In genomic region chr10:16537660-16538059, GRCm38 (mm10) we compare ENCODE assay signal across 21 mouse cellular contexts.
DNase-seq lines count a peak whose midpoint lies in the region; ATAC-seq and TF ChIP-seq lines count a peak whose summit lies in the region.
"Had no signal": no experiment of that assay in that cellular context is flagged by ENCODE, and none has a peak within 500 bp of the region (broad histone marks: within the 10 kb centered on the region; RNA-seq: fewer than 3 reads in every experiment).

No protein-coding gene starts in this region.

- no peaks in the 10 kb centered on the region for H3K27me3 ChIP-seq in hindbrain, embryonic 16.5 days (replicated peaks; ENCODE audit: control insufficient read depth, insufficient read depth, low read length)
- no peaks in the 10 kb centered on the region for H3K27me3 ChIP-seq in hindbrain, embryonic 13.5 days
- H3K27me3 ChIP-seq in intestine, embryonic 16.5 days (replicated peaks; ENCODE audit: control insufficient read depth, insufficient read depth, low read length), result no peaks in the 10 kb centered on the region
- no peaks in the 10 kb centered on the region for H3K27me3 ChIP-seq in midbrain, postnatal 0 days (ENCODE audit: insufficient read depth, low read length)
- H3K27me3 ChIP-seq in forebrain, embryonic 15.5 days, result no peaks in the 10 kb centered on the region
- H3K27me3 ChIP-seq: heart, embryonic 12.5 days; limb, embryonic 13.5 days; liver, embryonic 13.5 days; neural tube, embryonic 12.5 days had no signal

- TF ChIP-seq CTCF in brain, embryonic 14.5 days (IDR thresholded peaks at IDR 0.05; ENCODE audit: borderline replicate concordance, extremely low read depth, insufficient read depth, insufficient read length), result no peak
- no peak for TF ChIP-seq CTCF in midbrain, postnatal 0 days (IDR thresholded peaks at IDR 0.05)

- WGBS in hindbrain, embryonic 16.5 days, result 50% methylated on average over 3 of the region's 3 CpGs
- WGBS in hindbrain, embryonic 13.5 days, result 44% methylated on average over 3 of the region's 3 CpGs
- 31% methylated on average over 3 of the region's 3 CpGs for WGBS in intestine, embryonic 16.5 days
- WGBS in midbrain, postnatal 0 days, result 30% methylated on average over 3 of the region's 3 CpGs
- 65% methylated on average over 3 of the region's 3 CpGs for WGBS in forebrain, embryonic 15.5 days

- no peaks in the 10 kb centered on the region for H3K4me1 ChIP-seq in hindbrain, embryonic 16.5 days (ENCODE audit: control insufficient read depth, insufficient read depth, low read depth, low read length)
- no peaks in the 10 kb centered on the region for H3K4me1 ChIP-seq in hindbrain, embryonic 13.5 days (replicated peaks)
- H3K4me1 ChIP-seq in intestine, embryonic 16.5 days (ENCODE audit: control insufficient read depth, insufficient read depth, low read length), result no peaks in the 10 kb centered on the region
- H3K4me1 ChIP-seq in midbrain, postnatal 0 days (ENCODE audit: insufficient read depth, low read length), result no peaks in the 10 kb centered on the region
- H3K4me1 ChIP-seq in forebrain, embryonic 15.5 days, result no peaks in the 10 kb centered on the region
- H3K4me1 ChIP-seq: heart, embryonic 12.5 days; limb, embryonic 13.5 days; liver, embryonic 13.5 days; neural tube, embryonic 12.5 days had no signal

- H3K4me3 ChIP-seq in hindbrain, embryonic 16.5 days (ENCODE audit: low read length), result no peak overlapping the region
- H3K4me3 ChIP-seq in hindbrain, embryonic 13.5 days, result no peak overlapping the region
- no peak overlapping the region for H3K4me3 ChIP-seq in intestine, embryonic 16.5 days (ENCODE audit: low read length)
- no peak overlapping the region for H3K4me3 ChIP-seq in midbrain, postnatal 0 days (ENCODE audit: low read depth, low read length)
- no peak overlapping the region for H3K4me3 ChIP-seq in forebrain, embryonic 15.5 days
- H3K4me3 ChIP-seq: erythroblast, embryonic 14.5 days; heart, embryonic 12.5 days; limb, embryonic 13.5 days; liver, embryonic 13.5 days; neural tube, embryonic 12.5 days had no signal

- H3K36me3 ChIP-seq in hindbrain, embryonic 16.5 days (ENCODE audit: control insufficient read depth, insufficient read depth, low read length), result no peaks in the 10 kb centered on the region
- no peaks in the 10 kb centered on the region for H3K36me3 ChIP-seq in hindbrain, embryonic 13.5 days
- H3K36me3 ChIP-seq in intestine, embryonic 16.5 days (ENCODE audit: control insufficient read depth, insufficient read depth, low read length), result no peaks in the 10 kb centered on the region
- no peaks in the 10 kb centered on the region for H3K36me3 ChIP-seq in midbrain, postnatal 0 days (ENCODE audit: insufficient read depth, low read length)
- no peaks in the 10 kb centered on the region for H3K36me3 ChIP-seq in forebrain, embryonic 15.5 days
- H3K36me3 ChIP-seq: heart, embryonic 12.5 days; limb, embryonic 13.5 days; liver, embryonic 13.5 days; neural tube, embryonic 12.5 days had no signal

- H3K4me2 ChIP-seq in hindbrain, embryonic 16.5 days (ENCODE audit: low read length), result no peak overlapping the region
- no peak overlapping the region for H3K4me2 ChIP-seq in hindbrain, embryonic 13.5 days
- H3K4me2 ChIP-seq in intestine, embryonic 16.5 days (ENCODE audit: low read depth, low read length), result no peak overlapping the region
- H3K4me2 ChIP-seq in midbrain, postnatal 0 days (ENCODE audit: low read depth, low read length, poor library complexity, severe bottlenecking), result no peak overlapping the region
- H3K4me2 ChIP-seq in forebrain, embryonic 15.5 days (replicated peaks), result no peak overlapping the region
- H3K4me2 ChIP-seq: heart, embryonic 12.5 days; limb, embryonic 13.5 days; liver, embryonic 13.5 days; lung, embryonic 14.5 days; neural tube, embryonic 12.5 days had no signal

- H3K9me3 ChIP-seq in hindbrain, embryonic 16.5 days (ENCODE audit: control insufficient read depth, low read length), result no peaks in the 10 kb centered on the region
- H3K9me3 ChIP-seq in hindbrain, embryonic 13.5 days, result no peaks in the 10 kb centered on the region
- H3K9me3 ChIP-seq in intestine, embryonic 16.5 days (ENCODE audit: control insufficient read depth, low read length), result no peaks in the 10 kb centered on the region
- H3K9me3 ChIP-seq in midbrain, postnatal 0 days (ENCODE audit: low read length), result no peaks in the 10 kb centered on the region
- H3K9me3 ChIP-seq in forebrain, embryonic 15.5 days, result no peaks in the 10 kb centered on the region
- H3K9me3 ChIP-seq: limb, embryonic 13.5 days; liver, embryonic 13.5 days; neural tube, embryonic 12.5 days had no signal

- no peak overlapping the region for H3K9ac ChIP-seq in hindbrain, embryonic 16.5 days (ENCODE audit: low read depth, low read length)
- H3K9ac ChIP-seq in hindbrain, embryonic 13.5 days, result no peak overlapping the region
- H3K9ac ChIP-seq in intestine, embryonic 16.5 days (ENCODE audit: low read depth, low read length), result no peak overlapping the region
- H3K9ac ChIP-seq in midbrain, postnatal 0 days (replicated peaks; ENCODE audit: low read length, poor library complexity, severe bottlenecking), result no peak overlapping the region
- no peak overlapping the region for H3K9ac ChIP-seq in forebrain, embryonic 15.5 days (replicated peaks)
- H3K9ac ChIP-seq: heart, embryonic 12.5 days; limb, embryonic 13.5 days; liver, embryonic 13.5 days; lung, embryonic 14.5 days; neural tube, embryonic 12.5 days had no signal

- H3K27ac ChIP-seq in hindbrain, embryonic 16.5 days (ENCODE audit: low read depth, low read length), result no peak overlapping the region
- H3K27ac ChIP-seq in hindbrain, embryonic 13.5 days, result no peak overlapping the region
- H3K27ac ChIP-seq in intestine, embryonic 16.5 days (ENCODE audit: low read length), result no peak overlapping the region
- H3K27ac ChIP-seq in midbrain, postnatal 0 days (ENCODE audit: low read depth, low read length), result no peak overlapping the region
- no peak overlapping the region for H3K27ac ChIP-seq in forebrain, embryonic 15.5 days (replicated peaks)
- H3K27ac ChIP-seq: limb, embryonic 13.5 days; liver, embryonic 13.5 days; neural tube, embryonic 12.5 days had no signal

- 0 out of 2 replicates have a peak, but pooled peaks have one; percentile 34 for ATAC-seq in hindbrain, embryonic 16.5 days
- ATAC-seq in hindbrain, embryonic 13.5 days (ENCODE audit: low FRiP score), result no peak
- ATAC-seq in intestine, embryonic 16.5 days, result peak; percentile 38; the same call in 1 of the 2 replicates
- ATAC-seq in midbrain, postnatal 0 days (ENCODE audit: low FRiP score), result no peak
- no peak for ATAC-seq in forebrain, embryonic 15.5 days (replicated peaks)
- ATAC-seq: activated CD4-positive, CD25-positive, alpha-beta regulatory T cell, adult 4 months had no signal

- TF ChIP-seq POLR2A in brain, embryonic 14.5 days (IDR thresholded peaks at IDR 0.05; ENCODE audit: borderline replicate concordance, extremely low read depth, insufficient read depth, insufficient read length, poor library complexity, severe bottlenecking), result no peak

- intact Hi-C loops in left cerebral cortex, postnatal 10 days (cut with DNase I), result no loop called here

- peak; percentile 23 for DNase-seq in brain, embryonic 14.5 days (ENCODE audit: low read depth)
- DNase-seq in midbrain, postnatal 0 days (ENCODE audit: low spot score), result peak; percentile 30
- DNase-seq in left cerebral cortex, postnatal 10 days (ENCODE audit: extremely low spot score in 1 of 2, low spot score in 2 of 2), result no peak
- DNase-seq: adrenal gland, postnatal 10 days; cerebellum, adult 18-20 months; gastrocnemius, postnatal 10 days; liver, embryonic 13.5 days; lung, embryonic 14.5 days; lung, postnatal 4 days; right cerebral cortex, postnatal 14 days; spleen, adult 18-20 months; thymus, postnatal 36 days had no signal

Comparison
In these comparisons a context has a peak if more than half of its experiments do, and no peak if none do; other contexts are left out.
1. ATAC-seq: peak in hindbrain, embryonic 16.5 days (single experiment) and intestine, embryonic 16.5 days (single experiment); none in hindbrain, embryonic 13.5 days (single experiment), midbrain, postnatal 0 days (single experiment) and forebrain, embryonic 15.5 days (single experiment).
2. DNase-seq: peak in brain, embryonic 14.5 days (single experiment) and midbrain, postnatal 0 days (single experiment); none in left cerebral cortex, postnatal 10 days (0 of 2).